Mouse (Mus musculus): ENCODE results near the gene Tmem14c.
"Not testable (repeated sequence)": the region's sequence is repeated elsewhere in the genome, so short reads cannot be mapped to it uniquely, and the experiment has no call there.

Tmem14c gene

DNA sequence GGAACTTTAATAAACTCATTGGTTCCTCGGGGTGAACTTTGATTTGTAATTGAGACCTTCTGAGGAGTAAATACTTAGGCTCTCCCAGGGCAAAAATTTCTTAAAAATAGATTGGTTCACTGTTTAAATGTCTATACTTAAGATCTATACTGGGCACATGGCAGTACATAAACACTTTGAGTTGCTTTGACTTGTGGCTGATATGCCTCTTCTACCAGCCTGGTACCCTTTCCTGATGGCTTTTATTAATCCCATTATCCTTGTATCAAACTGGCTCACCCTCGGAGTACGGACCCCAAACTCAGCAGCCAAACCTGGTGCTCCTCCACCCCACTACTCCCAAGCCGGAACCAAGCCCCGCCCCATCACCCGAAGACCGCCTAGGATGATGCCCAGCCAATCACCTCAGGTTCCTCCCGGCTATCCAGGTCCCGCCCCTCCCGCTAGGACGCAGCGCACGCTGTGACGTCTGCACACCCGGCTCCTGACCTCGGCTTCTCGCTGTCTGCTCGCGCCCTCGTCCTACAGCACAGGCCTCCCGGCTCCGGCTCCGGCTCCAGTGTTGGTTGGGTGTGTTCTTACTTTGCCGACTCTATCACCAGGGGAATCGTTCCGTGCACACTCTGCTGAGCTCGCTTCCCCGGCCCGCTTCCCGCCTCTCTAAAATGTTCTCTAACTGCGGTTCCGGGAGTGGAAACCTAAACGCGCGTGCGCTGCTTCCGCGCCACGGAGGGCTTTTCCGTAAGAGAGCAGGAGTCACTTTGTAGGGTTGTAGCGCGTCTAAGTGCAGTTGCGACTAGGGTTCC, at the start of gene Tmem14c:
Gene Tmem14c (plus strand): TSS at position 464 of the 806 bp plus-strand sequence.
- H3K27me3 ChIP-seq (ENCODE audit: control insufficient read depth, insufficient read depth, low read length, poor library complexity, severe bottlenecking) = no peaks in the 10 kb centered on the region
- H3K36me3 ChIP-seq (ENCODE audit: control insufficient read depth, insufficient read depth, low read length, poor library complexity, severe bottlenecking) = peaks cover 9% of the 10 kb centered on the region
- peak; percentile 92 for DNase-seq (ENCODE audit: low read depth, low spot score)

GRCm38 (mm10) chr13:40967609-40968008, 48.5 kb upstream of the Tmem14c start:
- Histone ChIP-seq H3K36me3 (ENCODE audit: control insufficient read depth, insufficient read depth, low read length, poor library complexity, severe bottlenecking) (no peaks in the 10 kb centered on the region), H3K27me3 (ENCODE audit: control insufficient read depth, insufficient read depth, low read length, poor library complexity, severe bottlenecking) (no peaks in the 10 kb centered on the region)
- DNase-seq (ENCODE audit: low read depth, low spot score) = no peak

DNA sequence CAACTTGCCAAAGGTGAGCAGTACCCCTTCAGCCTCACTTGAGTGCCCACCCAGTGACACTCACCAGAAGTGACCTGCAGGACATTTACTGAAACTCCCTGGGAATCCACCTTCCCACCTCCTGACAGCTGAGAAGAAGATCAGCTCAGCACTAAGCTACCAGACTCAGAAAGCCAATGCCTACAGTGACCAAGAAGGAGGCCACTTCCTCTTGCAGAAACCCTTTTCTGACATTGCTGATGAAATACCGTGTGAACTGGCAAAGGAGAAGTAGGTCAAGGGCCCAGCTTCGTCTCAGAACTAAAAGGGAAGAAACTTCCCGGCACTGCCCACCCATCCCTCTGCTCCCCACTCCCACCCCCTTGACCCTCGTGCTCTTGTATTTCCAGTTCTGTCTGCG, 47.5 kb upstream of the Tmem14c start:
- no peaks in the 10 kb centered on the region for H3K27me3 ChIP-seq (ENCODE audit: control insufficient read depth, insufficient read depth, low read length, poor library complexity, severe bottlenecking)
- H3K36me3 ChIP-seq (ENCODE audit: control insufficient read depth, insufficient read depth, low read length, poor library complexity, severe bottlenecking) = no peaks in the 10 kb centered on the region
- DNase-seq (ENCODE audit: low read depth, low spot score) = peak; percentile 2

- DNase-seq (ENCODE audit: low read depth, low spot score) = no peak
- Histone ChIP-seq H3K27me3 (ENCODE audit: control insufficient read depth, insufficient read depth, low read length, poor library complexity, severe bottlenecking) (no peaks in the 10 kb centered on the region), H3K36me3 (ENCODE audit: control insufficient read depth, insufficient read depth, low read length, poor library complexity, severe bottlenecking) (no peaks in the 10 kb centered on the region)
Measured at GRCm38 (mm10) chr13:40969761-40970390, 46.2 kb upstream of the Tmem14c start.

DNA sequence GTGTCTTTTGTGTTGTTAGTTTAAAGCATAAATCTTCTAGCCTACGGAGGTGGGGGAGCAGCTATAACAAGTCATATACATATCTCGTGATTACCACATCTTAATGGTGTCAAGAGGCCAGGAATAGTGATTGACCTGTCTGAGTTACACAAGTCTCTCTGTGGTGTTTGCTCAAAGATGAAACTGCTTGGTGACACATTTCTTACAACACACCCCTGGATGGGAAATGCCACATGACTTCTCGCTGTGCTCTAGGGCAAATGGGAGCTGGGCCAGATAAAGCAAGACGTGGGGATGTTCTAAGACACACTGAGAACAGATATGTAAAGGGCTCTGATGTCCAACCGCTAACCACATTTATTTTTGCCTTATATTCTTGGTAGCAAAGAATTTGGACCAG, 44.8 kb upstream of the Tmem14c start:
- no peaks in the 10 kb centered on the region for H3K36me3 ChIP-seq (ENCODE audit: control insufficient read depth, insufficient read depth, low read length, poor library complexity, severe bottlenecking)
- no peaks in the 10 kb centered on the region for H3K27me3 ChIP-seq (ENCODE audit: control insufficient read depth, insufficient read depth, low read length, poor library complexity, severe bottlenecking)
- DNase-seq (ENCODE audit: low read depth, low spot score) = no peak

DNA sequence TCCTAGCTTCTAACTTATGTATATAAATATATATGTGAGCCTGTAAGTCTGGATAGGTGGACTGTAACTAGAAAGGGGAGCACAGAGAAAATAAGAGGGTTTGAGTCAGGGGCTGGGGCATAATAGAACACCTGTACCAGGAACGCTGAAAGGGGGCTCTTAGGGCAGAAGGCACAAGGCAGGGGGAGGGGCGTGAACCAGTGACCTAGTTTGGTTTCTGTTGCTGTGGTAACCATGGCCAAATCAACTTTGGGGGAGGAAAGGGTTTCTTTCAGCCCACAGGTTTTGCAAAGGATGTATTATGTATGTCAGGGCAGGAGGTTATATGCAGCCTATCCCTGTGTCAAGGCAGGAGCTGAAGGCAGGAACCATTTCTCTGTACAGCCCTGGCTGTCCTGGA, 44.3 kb upstream of the Tmem14c start:
- H3K36me3 ChIP-seq (ENCODE audit: control insufficient read depth, insufficient read depth, low read length, poor library complexity, severe bottlenecking) = no peaks in the 10 kb centered on the region
- no peaks in the 10 kb centered on the region for H3K27me3 ChIP-seq (ENCODE audit: control insufficient read depth, insufficient read depth, low read length, poor library complexity, severe bottlenecking)
- no peak for DNase-seq (ENCODE audit: low read depth, low spot score)

DNA sequence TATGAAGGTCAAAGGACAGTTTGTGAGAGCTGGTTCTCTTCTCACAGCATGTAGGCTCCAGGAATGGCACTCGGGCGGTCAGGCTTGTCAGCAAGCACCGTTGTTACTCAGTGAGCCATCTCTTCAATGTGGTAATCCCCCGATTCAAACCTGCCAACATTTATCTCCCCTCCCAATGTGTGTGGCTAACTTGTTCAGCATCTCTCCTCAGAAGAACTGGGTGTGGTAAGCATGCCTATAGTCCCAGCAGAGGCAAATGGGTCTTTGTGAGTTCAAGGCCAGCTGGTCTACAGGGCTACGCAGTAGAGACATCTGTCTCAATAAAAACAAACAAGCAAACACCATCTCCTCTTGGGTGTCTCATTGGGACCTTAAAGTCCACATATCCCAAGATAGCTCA, 43.1 kb upstream of the Tmem14c start:
- Histone ChIP-seq H3K36me3 (ENCODE audit: control insufficient read depth, insufficient read depth, low read length, poor library complexity, severe bottlenecking) (no peaks in the 10 kb centered on the region), H3K27me3 (ENCODE audit: control insufficient read depth, insufficient read depth, low read length, poor library complexity, severe bottlenecking) (no peaks in the 10 kb centered on the region)
- DNase-seq (ENCODE audit: low read depth, low spot score) = no peak

DNA sequence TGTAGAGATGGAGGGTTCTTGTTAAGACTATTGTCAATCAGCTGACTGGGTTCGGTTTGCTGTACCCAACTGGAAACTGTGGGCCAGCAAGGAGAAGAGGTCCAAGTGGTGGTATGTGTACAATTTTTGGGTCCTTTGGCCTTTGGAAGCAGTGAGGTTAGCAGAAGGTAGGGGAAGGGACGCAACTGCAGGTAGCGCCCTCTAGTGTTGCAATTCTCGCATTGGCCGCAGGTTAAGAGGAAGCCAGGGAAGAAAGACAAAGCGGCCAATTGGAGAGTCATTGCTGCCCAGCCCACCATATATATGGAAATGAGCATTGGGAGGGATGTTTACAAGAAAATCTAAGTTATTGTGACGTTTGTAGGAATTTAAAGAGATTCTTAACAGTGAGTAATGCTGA, 38.5 kb upstream of the Tmem14c start:
- DNase-seq (ENCODE audit: low read depth, low spot score) = peak; percentile 55
- Histone ChIP-seq H3K36me3 (ENCODE audit: control insufficient read depth, insufficient read depth, low read length, poor library complexity, severe bottlenecking) (no peaks in the 10 kb centered on the region), H3K27me3 (ENCODE audit: control insufficient read depth, insufficient read depth, low read length, poor library complexity, severe bottlenecking) (no peaks in the 10 kb centered on the region)

GRCm38 (mm10) chr13:40978652-40979051, 37.4 kb upstream of the Tmem14c start:
- H3K27me3 ChIP-seq (ENCODE audit: control insufficient read depth, insufficient read depth, low read length, poor library complexity, severe bottlenecking) = no peaks in the 10 kb centered on the region
- H3K36me3 ChIP-seq (ENCODE audit: control insufficient read depth, insufficient read depth, low read length, poor library complexity, severe bottlenecking) = no peaks in the 10 kb centered on the region
- no peak for DNase-seq (ENCODE audit: low read depth, low spot score)

- H3K27me3 ChIP-seq (ENCODE audit: control insufficient read depth, insufficient read depth, low read length, poor library complexity, severe bottlenecking) = no peaks in the 10 kb centered on the region
- H3K36me3 ChIP-seq (ENCODE audit: control insufficient read depth, insufficient read depth, low read length, poor library complexity, severe bottlenecking) = no peaks in the 10 kb centered on the region
- no peak for DNase-seq (ENCODE audit: low read depth, low spot score)
Measured at GRCm38 (mm10) chr13:40979321-40979720, 36.8 kb upstream of the Tmem14c start.

- H3K27me3 ChIP-seq (ENCODE audit: control insufficient read depth, insufficient read depth, low read length, poor library complexity, severe bottlenecking) = no peaks in the 10 kb centered on the region
- DNase-seq (ENCODE audit: low read depth, low spot score) = no peak
- H3K36me3 ChIP-seq (ENCODE audit: control insufficient read depth, insufficient read depth, low read length, poor library complexity, severe bottlenecking) = no peaks in the 10 kb centered on the region
Measured at GRCm38 (mm10) chr13:40982759-40983158, 33.3 kb upstream of the Tmem14c start.

- Histone ChIP-seq H3K36me3 (ENCODE audit: control insufficient read depth, insufficient read depth, low read length, poor library complexity, severe bottlenecking) (no peaks in the 10 kb centered on the region), H3K27me3 (ENCODE audit: control insufficient read depth, insufficient read depth, low read length, poor library complexity, severe bottlenecking) (no peaks in the 10 kb centered on the region)
- no peak for DNase-seq (ENCODE audit: low read depth, low spot score)
Measured at GRCm38 (mm10) chr13:40986081-40986480, 30.0 kb upstream of the Tmem14c start.

GRCm38 (mm10) chr13:40987608-40988303, 28.3 kb upstream of the Tmem14c start:
- not testable (repeated sequence) for DNase-seq (ENCODE audit: low read depth, low spot score); H3K27me3 ChIP-seq (ENCODE audit: control insufficient read depth, insufficient read depth, low read length, poor library complexity, severe bottlenecking); H3K36me3 ChIP-seq (ENCODE audit: control insufficient read depth, insufficient read depth, low read length, poor library complexity, severe bottlenecking)

GRCm38 (mm10) chr13:40988418-40988817, 27.7 kb upstream of the Tmem14c start:
- DNase-seq (ENCODE audit: low read depth, low spot score) = no peak
- Histone ChIP-seq H3K36me3 (ENCODE audit: control insufficient read depth, insufficient read depth, low read length, poor library complexity, severe bottlenecking) (no peaks in the 10 kb centered on the region), H3K27me3 (ENCODE audit: control insufficient read depth, insufficient read depth, low read length, poor library complexity, severe bottlenecking) (no peaks in the 10 kb centered on the region)

All from splenic B cell, adult 2 months (primary cell).